Mouse (Mus musculus): ENCODE measurements at regions not wholly inside any gene's neighbourhood (a gene's known extent, or its start where the extent isn't known, plus 50 kb on each side); places are given as distances from the start of the nearest gene placed in this dataset.

- no peak for DNase-seq
Measured at GRCm38 (mm10) chr3:41353021-41353420, 202.5 kb upstream of the Jade1 start.

- no peak for DNase-seq
Measured at GRCm38 (mm10) chr3:41351786-41352185, 203.7 kb upstream of the Jade1 start.

GRCm38 (mm10) chr3:41351091-41351685, 204.3 kb upstream of the Jade1 start:
- peak; percentile 75 for DNase-seq

- DNase-seq = no peak
Measured at GRCm38 (mm10) chr3:41350331-41350730, 205.2 kb upstream of the Jade1 start.

- peak; percentile 71 for DNase-seq
Measured at GRCm38 (mm10) chr3:41348795-41349194, 206.7 kb upstream of the Jade1 start.

GRCm38 (mm10) chr3:41346863-41347262, 208.7 kb upstream of the Jade1 start:
- no peak for DNase-seq

GRCm38 (mm10) chr3:41343431-41343830, 212.1 kb upstream of the Jade1 start:
- DNase-seq = no peak

- DNase-seq = no peak
Measured at GRCm38 (mm10) chr3:41332481-41332880, 223.1 kb upstream of the Jade1 start.

- DNase-seq = no peak
Measured at GRCm38 (mm10) chr3:41330356-41330755, 225.2 kb upstream of the Jade1 start.

- DNase-seq = no peak
Measured at GRCm38 (mm10) chr3:41328828-41329227, 226.7 kb upstream of the Jade1 start.

GRCm38 (mm10) chr3:41326211-41327104, 229.1 kb upstream of the Jade1 start:
- no peak for DNase-seq

GRCm38 (mm10) chr3:41321808-41322207, 233.7 kb upstream of the Jade1 start:
- no peak for DNase-seq

GRCm38 (mm10) chr3:41319214-41319856, 236.2 kb upstream of the Jade1 start:
- DNase-seq = no peak

- no peak for DNase-seq
Measured at GRCm38 (mm10) chr3:41318232-41319131, 235.6 kb upstream of the Pgrmc2 start.

- no peak for DNase-seq
Measured at GRCm38 (mm10) chr3:41317170-41317569, 234.3 kb upstream of the Pgrmc2 start.

- DNase-seq = no peak
Measured at GRCm38 (mm10) chr3:41312492-41312891, 229.6 kb upstream of the Pgrmc2 start.

- no peak for DNase-seq
Measured at GRCm38 (mm10) chr3:41307400-41308028, 224.7 kb upstream of the Pgrmc2 start.

GRCm38 (mm10) chr3:41302805-41303204, 220.0 kb upstream of the Pgrmc2 start:
- DNase-seq = no peak

GRCm38 (mm10) chr3:41298776-41299175, 215.9 kb upstream of the Pgrmc2 start:
- DNase-seq = no peak

- DNase-seq = no peak
Measured at GRCm38 (mm10) chr3:41296152-41296809, 213.4 kb upstream of the Pgrmc2 start.

GRCm38 (mm10) chr3:41295150-41295549, 212.3 kb upstream of the Pgrmc2 start:
- DNase-seq = peak; percentile 27
